Mouse (Mus musculus) C2C12 (cell line): Measurements from ENCODE around the gene Trpv2. TPM values are rescaled to one million over a fixed set of nuclear protein-coding genes. Genes with fewer than 3 reads are reported as not detected.

Source experiments
- H3K27me3 ChIP-seq: one replicate; pipeline ENCODE4 v1.6.1; 2011; ENCODE audit not compliant: control insufficient read depth, insufficient read depth, insufficient read length
- H3K36me3 ChIP-seq: one replicate; pipeline ENCODE4 v1.6.1; 2011; ENCODE audit not compliant: control insufficient read depth, insufficient read depth
- H3K4me3 ChIP-seq: one replicate; pipeline ENCODE4 v1.5.1; 2011; ENCODE audit warnings: mild to moderate bottlenecking, control low read depth; ENCODE audit not compliant: poor library complexity, insufficient read depth, severe bottlenecking
- H3K79me2 ChIP-seq: one replicate; pipeline ENCODE4 v1.6.1; 2011; ENCODE audit not compliant: control insufficient read depth, insufficient read depth
- H3K79me3 ChIP-seq: one replicate; pipeline ENCODE4 v1.6.1; 2011; ENCODE audit warnings: low read depth, control low read depth
- H3ac ChIP-seq: one replicate; pipeline ENCODE3; 2011; ENCODE audit warnings: low read depth; ENCODE audit not compliant: control insufficient read depth, insufficient read length
- CEBPB ChIP-seq: IDR thresholded peaks from one replicate; pipeline ENCODE4 v1.6.1; 2011; ENCODE audit warnings: low read depth, mild to moderate bottlenecking, control low read depth, moderate library complexity
- CTCF ChIP-seq: IDR thresholded peaks from one replicate; pipeline ENCODE4 v1.5.1; 2011; ENCODE audit not compliant: control insufficient read depth, insufficient read depth, insufficient read length
- FOSL1 ChIP-seq: IDR thresholded peaks from one replicate; pipeline ENCODE4 v1.8.0; 2011; ENCODE audit warnings: mild to moderate bottlenecking, low read length; ENCODE audit not compliant: poor library complexity, insufficient read depth, severe bottlenecking
- MAX ChIP-seq: IDR thresholded peaks from one replicate; pipeline ENCODE4 v1.6.1; 2011; ENCODE audit warnings: mild to moderate bottlenecking, control low read depth
- MYOD1 ChIP-seq: IDR thresholded peaks from one replicate; pipeline ENCODE4 v1.6.1; 2011; ENCODE audit warnings: low read depth; ENCODE audit not compliant: control insufficient read depth, insufficient read length
- MYOG ChIP-seq: IDR thresholded peaks from one replicate; pipeline ENCODE4 v1.6.1; 2011; ENCODE audit not compliant: control insufficient read depth, insufficient read length; ENCODE audit errors: extremely low read depth
- USF1 ChIP-seq: IDR thresholded peaks from one replicate; pipeline ENCODE4 v1.6.1; 2011; ENCODE audit warnings: low read depth, mild to moderate bottlenecking, control low read depth, moderate library complexity
- polyA plus RNA-seq: library from polyadenylated mRNA; unstranded; fragments of >200 nt; fragmentation: generic; extraction: Trizol; gene quantifications from one replicate; pipeline ENCODE4 v1.2.1, GENCODE M21; 2012; ENCODE audit warnings: missing spikeins

Gene Trpv2
- polyA plus RNA-seq, 1 experiment: 12.8 TPM

DNA sequence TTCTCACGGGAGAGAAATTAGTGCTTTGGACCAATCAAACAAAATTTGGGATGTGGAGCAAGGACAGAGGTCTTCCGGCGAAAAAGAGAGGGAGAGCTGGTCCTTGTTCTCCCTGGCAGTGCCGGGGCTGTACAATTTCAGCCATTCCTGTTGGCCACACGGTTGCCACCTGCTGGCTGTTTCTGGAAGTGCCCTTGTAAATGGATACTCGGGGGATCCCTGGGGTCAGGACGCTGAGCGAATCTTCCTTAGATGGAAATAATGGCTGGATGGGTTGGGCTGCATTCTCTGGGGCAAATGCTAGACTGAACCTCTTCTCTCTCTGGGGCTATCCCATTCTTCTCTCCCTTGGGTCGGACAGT is 992 bp downstream of the Trpv2 start:
- no peak for TF ChIP-seq USF1
- TF ChIP-seq CEBPB: no peak
- TF ChIP-seq FOSL1: no peak
- peak; percentile 70 for TF ChIP-seq CTCF
- no peak for TF ChIP-seq MYOG
- no peak for TF ChIP-seq MYOD1
- no peak for TF ChIP-seq MAX
- Histone ChIP-seq H3K79me3 (no peaks in the 10 kb centered on the region), H3K36me3 (no peaks in the 10 kb centered on the region), H3ac (peak overlapping the region; percentile 13), H3K4me3 (peak overlapping the region; percentile 21), H3K79me2 (no peaks in the 10 kb centered on the region), H3K27me3 (no peaks in the 10 kb centered on the region)

GRCm38 (mm10) chr11:62575659-62576438 is 1.6 kb downstream of the Trpv2 start:
- no peaks in the 10 kb centered on the region for H3K36me3 ChIP-seq
- peak overlapping the region; percentile 13 for H3ac ChIP-seq
- H3K79me3 ChIP-seq: no peaks in the 10 kb centered on the region
- TF ChIP-seq USF1: no peak
- TF ChIP-seq MYOD1: peak; percentile 45
- TF ChIP-seq MAX: peak; percentile 38
- H3K4me3 ChIP-seq: peak overlapping the region; percentile 21
- H3K79me2 ChIP-seq: no peaks in the 10 kb centered on the region
- H3K27me3 ChIP-seq: no peaks in the 10 kb centered on the region

DNA sequence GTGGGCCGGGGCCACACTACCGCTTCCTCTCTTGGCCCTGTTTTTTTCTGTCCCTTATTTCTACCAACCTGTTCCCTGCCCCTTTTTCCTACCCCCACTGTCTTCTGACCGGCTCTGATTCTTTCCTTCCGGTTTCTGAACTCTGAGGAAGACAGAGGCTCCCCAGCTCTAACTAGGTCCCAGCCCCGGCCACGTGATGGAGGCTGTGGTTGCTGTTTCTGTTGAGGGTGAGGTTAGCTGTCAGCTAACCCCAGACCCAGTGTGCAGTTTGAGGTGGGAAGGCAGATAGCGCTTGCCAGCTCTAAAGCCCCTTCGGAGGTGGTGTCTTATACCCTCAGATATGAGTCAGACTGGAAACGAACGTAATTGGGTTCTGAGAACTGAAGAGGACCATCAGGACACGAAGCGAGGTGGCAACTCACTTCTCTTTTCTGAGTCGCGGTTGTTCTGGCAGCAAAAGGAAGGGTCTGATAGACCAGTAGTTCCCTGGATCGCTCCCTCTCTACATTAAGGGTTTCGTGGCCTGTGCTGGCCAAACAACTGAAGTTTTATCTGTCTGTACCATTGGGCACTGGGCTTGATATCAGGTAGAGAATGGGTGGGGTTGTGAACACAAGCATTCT is 2.4 kb downstream of the Trpv2 start:
- Histone ChIP-seq H3K4me3 (peak overlapping the region; percentile 21), H3K79me2 (no peaks in the 10 kb centered on the region), H3K36me3 (no peaks in the 10 kb centered on the region), H3K79me3 (no peaks in the 10 kb centered on the region), H3K27me3 (no peaks in the 10 kb centered on the region), H3ac (no peak overlapping the region)
- no peak for TF ChIP-seq CEBPB
- TF ChIP-seq CTCF: no peak
- TF ChIP-seq MYOD1: no peak
- TF ChIP-seq MAX: no peak
- TF ChIP-seq FOSL1: no peak
- TF ChIP-seq USF1: peak; percentile 68
- TF ChIP-seq MYOG: no peak

GRCm38 (mm10) chr11:62583031-62583430 is 8.7 kb downstream of the Trpv2 start:
- Histone ChIP-seq H3K27me3 (no peaks in the 10 kb centered on the region), H3K36me3 (no peaks in the 10 kb centered on the region), H3K79me2 (no peaks in the 10 kb centered on the region), H3ac (no peak overlapping the region), H3K4me3 (no peak overlapping the region), H3K79me3 (no peaks in the 10 kb centered on the region)
- no peak for TF ChIP-seq MYOG
- TF ChIP-seq USF1: no peak
- no peak for TF ChIP-seq MYOD1
- TF ChIP-seq MAX: no peak
- TF ChIP-seq CEBPB: no peak
- TF ChIP-seq FOSL1: no peak
- TF ChIP-seq CTCF: no peak

DNA sequence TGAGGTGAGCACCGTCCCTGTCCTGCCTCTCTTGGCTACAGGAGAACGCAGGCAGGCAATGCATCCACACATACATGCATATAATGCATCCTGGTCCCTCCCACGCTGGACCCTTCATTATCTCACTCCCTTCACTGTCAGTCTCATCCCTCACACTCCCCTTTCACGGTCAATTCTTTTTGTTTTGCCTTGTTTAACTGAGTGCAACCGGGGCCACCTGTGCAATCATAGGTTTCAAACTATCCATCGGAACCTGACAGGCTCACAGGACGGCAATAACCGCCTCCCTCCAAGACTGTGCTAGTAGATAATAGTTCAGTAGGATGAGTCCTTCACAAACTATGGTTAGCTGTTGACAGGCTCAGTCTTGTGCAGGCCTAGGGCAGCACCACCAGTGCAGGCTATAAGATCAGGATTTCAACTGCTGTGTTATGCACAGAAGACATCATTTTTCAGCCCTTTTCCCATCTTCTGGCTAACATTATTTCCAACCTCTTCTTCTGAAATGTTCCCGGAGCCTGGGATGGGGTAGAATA is 10.5 kb downstream of the Trpv2 start:
- Histone ChIP-seq H3K79me3 (no peaks in the 10 kb centered on the region), H3K4me3 (no peak overlapping the region), H3ac (no peak overlapping the region), H3K27me3 (no peaks in the 10 kb centered on the region), H3K79me2 (no peaks in the 10 kb centered on the region), H3K36me3 (no peaks in the 10 kb centered on the region)
- TF ChIP-seq MAX (no peak), CEBPB (no peak), MYOD1 (no peak), USF1 (no peak)

DNA sequence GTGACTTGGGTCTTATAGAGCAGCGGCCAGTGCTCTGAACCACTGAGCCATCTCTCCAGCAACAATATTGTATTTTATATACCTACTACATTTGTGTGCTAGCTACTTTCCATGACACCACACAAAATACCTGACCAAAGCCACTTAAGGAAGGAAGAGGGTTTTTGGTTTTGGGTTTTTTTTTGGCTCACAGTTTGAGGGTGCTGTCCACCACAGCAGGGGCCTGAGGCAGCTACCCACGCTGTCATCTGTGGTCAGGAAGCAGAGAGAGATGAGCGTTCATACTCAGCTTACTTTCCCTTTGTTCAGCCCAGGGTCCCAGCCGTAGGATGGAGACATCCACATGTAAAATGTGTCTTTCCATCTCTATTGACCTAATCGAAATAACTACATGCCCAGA is 12.7 kb downstream of the Trpv2 start:
- Histone ChIP-seq H3K79me2 (no peaks in the 10 kb centered on the region), H3K36me3 (no peaks in the 10 kb centered on the region), H3ac (no peak overlapping the region), H3K27me3 (no peaks in the 10 kb centered on the region), H3K79me3 (no peaks in the 10 kb centered on the region), H3K4me3 (no peak overlapping the region)
- TF ChIP-seq CEBPB: no peak
- no peak for TF ChIP-seq FOSL1
- TF ChIP-seq MAX: no peak
- no peak for TF ChIP-seq CTCF
- no peak for TF ChIP-seq USF1
- no peak for TF ChIP-seq MYOD1
- no peak for TF ChIP-seq MYOG
